Mouse (Mus musculus) lung, adult 2 months (tissue): ENCODE measurements at regions not wholly inside any gene's neighbourhood (a gene's known extent, or its start where the extent isn't known, plus 50 kb on each side); places are given as distances from the start of the nearest gene placed in this dataset.

Experiments
- DNase-seq: peaks from one replicate; pipeline ENCODE4 v3.0.0; 2022
- H3K4me1 ChIP-seq: fragments of 200-500 bp; 2 replicates; pipeline ENCODE4 v1.6.1; 2011; ENCODE audit warnings: low read length; ENCODE audit not compliant: control insufficient read depth, insufficient read depth
- H3K4me3 ChIP-seq: fragments of 200-500 bp; replicated peaks from 2 replicates; pipeline ENCODE3; 2011; ENCODE audit warnings: low read depth, mild to moderate bottlenecking, control low read depth, low read length; ENCODE audit errors: extremely low read depth
- CTCF ChIP-seq: fragments of 200-500 bp; IDR thresholded peaks from 2 replicates; pipeline ENCODE4 v1.5.1; 2011; ENCODE audit warnings: mild to moderate bottlenecking, low read length, control low read depth; ENCODE audit not compliant: insufficient read depth
- POLR2A ChIP-seq: fragments of 200-500 bp; IDR thresholded peaks from 2 replicates; pipeline ENCODE4 v1.6.1; 2011; ENCODE audit warnings: low read depth, mild to moderate bottlenecking, control low read depth, low read length, borderline replicate concordance; ENCODE audit errors: extremely low read depth
- WGBS: fragments of 180-500 bp; shearing (Covaris S2); methylation state at CpG from one replicate; pipeline ENCODE4 v1.1.7; 2018; 5-methylcytosine and 5-hydroxymethylcytosine counted together

DNA sequence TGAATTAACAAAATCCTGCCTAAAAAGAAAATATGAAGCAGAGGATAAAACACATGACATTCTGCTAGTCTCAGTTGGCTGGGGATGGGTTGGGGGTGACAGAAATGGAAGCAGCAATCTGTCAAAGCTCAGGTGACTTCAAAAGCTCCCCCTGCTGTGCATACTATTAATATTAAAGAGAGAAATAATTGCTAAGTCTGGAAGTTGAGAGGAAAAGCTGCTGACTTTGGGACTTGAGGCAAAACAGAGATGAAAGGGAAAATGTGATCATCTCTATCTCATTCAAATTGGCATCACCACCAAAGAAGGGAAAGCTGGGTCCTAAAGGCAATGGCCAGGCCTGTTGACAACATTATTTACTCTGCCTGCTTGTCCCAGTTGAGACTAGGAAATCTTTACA, 90.8 kb downstream of the Rpe65 start:
- DNase-seq: no peak
- TF ChIP-seq CTCF: no peak
- TF ChIP-seq POLR2A: no peak
- Histone ChIP-seq H3K4me3 (no peak overlapping the region), H3K4me1 (no peaks in the 10 kb centered on the region)

DNA sequence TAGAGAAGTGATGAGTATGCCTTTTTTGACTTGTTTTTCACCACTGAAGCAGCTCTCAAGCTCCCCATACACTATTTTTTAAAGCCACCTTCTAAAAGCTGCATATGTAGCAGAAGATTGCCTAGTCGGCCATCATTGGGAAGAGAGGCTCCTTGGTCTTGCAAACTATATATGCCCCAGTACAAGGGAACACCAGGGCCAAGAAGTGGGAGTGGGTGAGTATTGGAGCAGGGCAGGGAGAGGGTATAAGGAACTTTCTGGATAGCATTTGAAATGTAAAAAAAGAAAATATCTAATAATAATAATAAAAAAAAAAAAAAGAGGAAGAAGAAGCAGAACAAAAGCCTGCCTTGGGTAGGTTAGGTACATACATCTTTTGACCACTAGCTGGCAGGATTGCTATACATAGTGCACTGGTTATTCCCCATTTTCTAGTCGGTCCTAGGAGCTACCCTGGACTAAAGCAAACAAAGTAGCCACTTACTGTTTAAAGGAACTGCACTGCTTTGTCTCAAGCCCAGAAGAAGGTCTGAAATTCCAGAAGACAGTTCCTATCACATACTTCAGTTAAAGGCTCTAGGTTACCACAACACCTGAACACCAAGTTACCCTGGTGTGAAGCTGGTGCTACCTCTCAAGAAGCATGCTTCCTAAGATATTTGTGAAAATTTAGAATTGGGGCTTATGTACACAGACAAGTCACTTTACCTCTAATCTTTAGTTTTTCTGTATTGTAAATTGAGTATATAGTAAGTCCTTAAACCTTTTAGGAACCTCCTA, 114.9 kb upstream of the Wls start:
- WGBS: 32% methylated on average over 2 of the region's 2 CpGs
- TF ChIP-seq CTCF: 0 out of 2 replicates have a peak, but pooled peaks have one; percentile 21
- TF ChIP-seq POLR2A: no peak
- peak; percentile 2 for DNase-seq
- no peak overlapping the region for H3K4me3 ChIP-seq
- no peaks in the 10 kb centered on the region for H3K4me1 ChIP-seq

DNA sequence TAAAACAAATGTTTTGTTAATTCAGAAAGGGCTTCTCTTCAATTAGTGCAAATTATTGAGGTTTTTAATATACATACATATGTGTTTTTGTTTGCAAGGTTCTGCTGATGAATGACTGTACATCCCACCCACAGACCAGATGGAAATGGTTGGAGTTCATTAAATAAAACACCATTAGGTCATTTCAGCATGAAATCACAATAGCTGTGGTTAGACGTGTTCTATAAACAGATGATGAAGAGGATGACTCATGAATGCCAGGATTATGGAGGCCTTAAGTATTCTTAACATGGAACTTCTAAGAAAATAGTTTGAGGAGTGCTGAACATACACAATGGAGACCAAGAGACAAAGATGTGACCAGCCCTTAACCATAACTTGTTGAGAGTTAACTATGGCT, 107.3 kb upstream of the Wls start:
- no peak for DNase-seq
- no peaks in the 10 kb centered on the region for H3K4me1 ChIP-seq
- TF ChIP-seq CTCF (no peak), POLR2A (no peak)
- no peak overlapping the region for H3K4me3 ChIP-seq
- 42% methylated on average over 1 of the region's 1 CpGs for WGBS

DNA sequence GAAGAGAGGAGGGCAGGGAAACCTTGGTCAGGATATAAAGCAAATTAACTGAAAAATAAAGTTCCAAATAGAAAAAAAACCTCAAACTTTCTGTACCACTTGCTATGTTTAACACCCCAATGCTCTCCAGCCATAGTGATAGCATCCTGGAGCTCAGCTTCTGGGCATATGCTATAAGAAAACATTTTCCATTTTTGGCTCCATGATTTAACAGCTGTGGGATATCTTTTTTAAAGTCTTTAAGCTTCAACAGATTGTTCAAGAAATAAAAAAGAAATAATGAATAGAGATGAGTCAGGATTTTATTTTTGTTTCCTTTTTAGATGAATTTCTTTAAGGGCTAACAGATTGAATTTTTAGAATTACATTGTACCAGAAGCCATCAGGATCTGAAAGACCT, 106.3 kb upstream of the Wls start:
- Histone ChIP-seq H3K4me1 (no peaks in the 10 kb centered on the region), H3K4me3 (no peak overlapping the region)
- TF ChIP-seq POLR2A (no peak), CTCF (no peak)
- no peak for DNase-seq

DNA sequence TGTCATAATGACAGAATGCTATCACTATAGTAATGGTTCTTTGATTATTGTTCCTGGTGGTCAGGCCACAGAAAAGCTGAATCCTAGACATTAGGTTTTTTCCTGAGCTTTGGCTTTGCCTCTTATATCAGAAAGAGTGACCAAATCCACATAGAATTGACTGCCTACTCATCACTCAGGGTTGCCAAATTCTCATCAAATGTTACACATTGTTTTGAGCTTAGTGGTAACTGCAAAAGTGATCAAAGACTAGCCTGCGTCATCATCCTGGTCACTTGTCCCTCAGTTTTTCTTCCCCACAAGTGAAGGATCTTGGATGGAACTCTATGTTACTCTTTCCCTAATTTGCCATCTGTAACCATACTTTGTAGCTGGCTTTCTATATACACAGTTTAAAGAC, 104.9 kb upstream of the Wls start:
- TF ChIP-seq POLR2A: no peak
- no peak for DNase-seq
- Histone ChIP-seq H3K4me3 (no peak overlapping the region), H3K4me1 (no peaks in the 10 kb centered on the region)
- WGBS: 76% methylated on average over 1 of the region's 1 CpGs

DNA sequence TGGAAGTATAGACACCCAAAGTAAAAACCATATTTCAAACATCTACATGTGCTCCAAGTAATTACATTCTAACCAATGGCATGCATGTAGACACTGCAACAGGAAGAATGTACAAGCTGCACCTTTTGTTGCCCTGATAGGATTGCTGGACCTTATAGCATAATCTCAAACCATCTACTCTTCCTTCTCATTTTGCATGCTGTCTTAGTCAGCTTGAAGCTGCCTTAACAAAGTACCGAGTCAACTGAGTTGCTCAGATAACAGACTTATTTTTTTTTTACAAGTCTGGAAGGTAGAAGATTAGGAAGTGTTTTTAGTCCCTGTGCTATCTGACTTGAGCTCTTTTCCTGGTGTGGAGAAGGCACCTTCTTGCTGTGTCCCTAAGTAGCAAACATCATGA, 103.4 kb upstream of the Wls start:
- no peak for TF ChIP-seq CTCF
- no peak for TF ChIP-seq POLR2A
- H3K4me1 ChIP-seq: no peaks in the 10 kb centered on the region
- no peak for DNase-seq
- 60% methylated on average over 1 of the region's 1 CpGs for WGBS
- H3K4me3 ChIP-seq: no peak overlapping the region

DNA sequence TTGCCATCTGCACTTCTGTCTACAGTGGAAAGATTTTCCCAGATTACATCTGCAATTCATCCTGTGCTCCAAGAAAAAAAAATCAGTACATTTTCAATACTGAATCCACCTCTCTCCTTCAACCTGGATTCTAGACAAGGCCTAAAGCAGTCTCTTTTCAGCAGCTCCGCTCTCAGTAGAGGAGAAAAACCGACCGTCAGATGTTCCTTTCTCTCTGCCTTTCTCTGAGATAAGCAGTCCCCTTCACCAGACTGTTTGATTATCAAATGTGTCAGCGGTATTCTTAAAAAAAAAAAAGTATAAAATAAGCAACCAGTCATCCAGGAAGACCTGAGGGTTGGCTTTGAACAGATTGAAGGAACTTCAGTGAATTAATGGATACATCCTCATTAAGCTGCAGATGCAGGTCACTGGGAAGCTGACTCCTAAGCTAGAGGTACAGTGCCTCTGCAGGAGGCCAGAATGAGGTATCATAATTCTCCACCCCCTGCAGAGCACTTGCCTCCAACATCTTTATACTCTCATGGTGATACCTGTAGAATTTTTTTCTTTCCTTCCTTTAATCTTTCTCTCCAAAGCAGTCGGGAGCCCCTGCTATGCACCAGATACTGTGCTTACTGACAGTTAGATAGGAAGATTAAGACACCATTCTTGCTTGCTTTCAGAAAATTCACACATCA, 98.7 kb upstream of the Wls start:
- no peak for DNase-seq
- Histone ChIP-seq H3K4me1 (no peaks in the 10 kb centered on the region), H3K4me3 (no peak overlapping the region)
- TF ChIP-seq POLR2A: no peak
- WGBS: 52% methylated on average over 5 of the region's 5 CpGs

DNA sequence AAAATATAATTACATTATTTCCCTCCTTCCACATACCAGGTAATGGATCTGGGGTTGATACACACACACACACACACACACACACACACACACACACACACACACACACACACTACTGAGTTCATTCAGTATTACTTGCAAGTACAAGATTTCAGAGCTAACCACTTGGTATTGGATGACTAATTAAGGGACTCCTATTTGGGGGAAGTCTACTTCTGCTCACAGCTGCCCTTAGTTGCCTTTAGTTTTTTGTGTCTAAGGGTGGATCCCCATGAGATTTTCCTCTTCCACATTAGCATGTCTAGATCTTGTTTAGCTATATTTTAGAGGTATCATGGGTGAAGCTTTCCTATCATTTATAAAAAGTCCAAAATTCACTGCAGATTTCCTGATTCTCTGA, 97.7 kb upstream of the Wls start:
- TF ChIP-seq POLR2A (no peak), CTCF (no peak)
- no peak for DNase-seq
- H3K4me3 ChIP-seq: no peak overlapping the region
- no peaks in the 10 kb centered on the region for H3K4me1 ChIP-seq

DNA sequence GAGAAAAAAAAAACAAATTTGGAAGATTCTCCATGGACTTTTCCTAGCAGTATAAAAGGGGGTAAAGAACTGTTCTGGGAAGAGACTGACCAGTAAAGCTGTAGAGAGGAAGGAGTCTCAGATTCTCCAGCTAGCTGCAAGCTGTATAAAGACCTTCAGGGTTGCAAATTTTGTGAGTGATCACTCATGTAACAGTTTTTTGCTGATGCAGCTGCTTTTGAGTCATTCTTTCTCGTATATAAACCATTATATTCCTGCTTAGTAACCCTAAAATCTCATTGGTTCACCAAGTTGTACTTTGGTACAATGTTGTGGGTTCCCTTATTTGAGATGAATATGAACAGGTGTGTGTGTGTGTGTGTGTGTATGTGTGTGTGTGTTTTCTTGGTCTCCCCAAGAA, 79.7 kb upstream of the Wls start:
- Histone ChIP-seq H3K4me1 (no peaks in the 10 kb centered on the region), H3K4me3 (no peak overlapping the region)
- WGBS: 47% methylated on average over 1 of the region's 1 CpGs
- no peak for DNase-seq
- TF ChIP-seq CTCF (no peak), POLR2A (no peak)

DNA sequence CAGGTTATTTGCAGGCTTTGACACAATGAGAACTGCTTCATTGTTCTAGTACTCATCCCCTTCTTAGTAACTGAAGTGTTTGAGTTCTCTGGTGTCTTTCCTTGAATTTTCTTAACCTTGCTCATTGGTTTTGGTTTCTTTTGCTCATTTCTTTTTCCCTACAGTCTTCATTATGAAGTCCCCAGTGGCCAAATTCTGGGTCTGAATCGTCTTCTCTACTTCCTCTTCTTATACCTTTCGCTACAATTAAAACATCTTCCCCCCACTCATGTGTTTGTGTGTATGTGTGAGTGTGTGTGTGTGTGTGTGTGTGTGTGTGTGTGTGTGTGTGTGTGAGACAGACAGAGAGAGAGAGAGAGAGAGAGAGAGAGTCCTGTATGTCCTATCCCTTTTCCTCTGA, 79.2 kb upstream of the Wls start:
- H3K4me1 ChIP-seq: no peaks in the 10 kb centered on the region
- WGBS: 82% methylated on average over 2 of the region's 2 CpGs
- no peak for DNase-seq
- H3K4me3 ChIP-seq: no peak overlapping the region
- no peak for TF ChIP-seq POLR2A
- TF ChIP-seq CTCF: no peak
